Mouse (Mus musculus) stomach, postnatal 0 days (tissue): ENCODE results near the gene Pcolce. TPM values are rescaled to one million over a fixed set of nuclear protein-coding genes. Genes with fewer than 3 reads are reported as not detected.

Experiments
- ATAC-seq: fragments of 200-750 bp; cut with Nextera tagmentation; 2 replicates; pipeline ENCODE4 v1.8.0; 2017; ENCODE audit not compliant: low FRiP score, low TSS enrichment
- DNase-seq: peaks from one replicate; pipeline ENCODE4 v3.0.0-alpha.2; 2016; ENCODE audit warnings: low spot score
- H3K27ac ChIP-seq: fragments of 300-500 bp; sonication (generic); replicated peaks from 2 replicates; pipeline ENCODE4 v1.5.1; 2014; ENCODE audit warnings: mild to moderate bottlenecking, control low read depth
- H3K27me3 ChIP-seq: fragments of 300-500 bp; sonication (generic); 2 replicates; pipeline ENCODE4 v1.6.1; 2014; ENCODE audit warnings: low read length; ENCODE audit not compliant: control insufficient read depth, insufficient read depth
- H3K36me3 ChIP-seq: fragments of 300-500 bp; sonication (generic); 2 replicates; pipeline ENCODE4 v1.6.1; 2014; ENCODE audit warnings: low read length, mixed read lengths; ENCODE audit not compliant: control insufficient read depth, insufficient read depth
- H3K4me1 ChIP-seq: fragments of 300-500 bp; sonication (generic); replicated peaks from 2 replicates; pipeline ENCODE4 v1.6.1; 2014; ENCODE audit warnings: antibody characterized with exemption; ENCODE audit not compliant: control insufficient read depth, insufficient read depth
- H3K4me2 ChIP-seq: fragments of 300-500 bp; sonication (generic); replicated peaks from 2 replicates; pipeline ENCODE4 v1.6.1; 2014; ENCODE audit warnings: low read depth, mild to moderate bottlenecking, control low read depth, moderate library complexity
- H3K4me3 ChIP-seq: fragments of 300-500 bp; sonication (generic); 2 replicates; pipeline ENCODE4 v1.5.1; 2014; ENCODE audit warnings: low read depth, low read length, control low read depth
- H3K9ac ChIP-seq: fragments of 300-500 bp; sonication (generic); 2 replicates; pipeline ENCODE4 v1.6.1; 2014; ENCODE audit warnings: mild to moderate bottlenecking, low read length, control low read depth, mixed read lengths
- H3K9me3 ChIP-seq: fragments of 300-500 bp; sonication (generic); 2 replicates; pipeline ENCODE4 v1.6.1; 2016; ENCODE audit warnings: low read length; ENCODE audit not compliant: control insufficient read depth
- CTCF ChIP-seq: IDR thresholded peaks from 2 replicates; pipeline ENCODE4 v1.5.1; 2016; ENCODE audit warnings: antibody characterized with exemption, low read depth, mild to moderate bottlenecking, moderate library complexity
- EP300 ChIP-seq: optimal IDR thresholded peaks from 2 replicates; pipeline ENCODE3; 2016; ENCODE audit warnings: antibody characterized with exemption
- whole genome bisulfite sequencing: fragments of 180-500 bp; shearing (Covaris S2); extraction: QIAGEN DNeasy Blood & Tissue Kit; methylation state at CpG from one replicate; pipeline ENCODE4 v1.1.7; 2014; 5-methylcytosine and 5-hydroxymethylcytosine counted together
- polyA plus RNA-seq: library from polyadenylated mRNA; unstranded; fragments of >200 nt; fragmentation: Nextera tagmentation; extraction: Ambion mirVana; gene quantifications from 2 replicates; pipeline ENCODE4 v1.2.1, GENCODE M21; 2015

The Pcolce gene
- polyA plus RNA-seq, 1 experiment from 2014 or later: 85.9 TPM

DNA sequence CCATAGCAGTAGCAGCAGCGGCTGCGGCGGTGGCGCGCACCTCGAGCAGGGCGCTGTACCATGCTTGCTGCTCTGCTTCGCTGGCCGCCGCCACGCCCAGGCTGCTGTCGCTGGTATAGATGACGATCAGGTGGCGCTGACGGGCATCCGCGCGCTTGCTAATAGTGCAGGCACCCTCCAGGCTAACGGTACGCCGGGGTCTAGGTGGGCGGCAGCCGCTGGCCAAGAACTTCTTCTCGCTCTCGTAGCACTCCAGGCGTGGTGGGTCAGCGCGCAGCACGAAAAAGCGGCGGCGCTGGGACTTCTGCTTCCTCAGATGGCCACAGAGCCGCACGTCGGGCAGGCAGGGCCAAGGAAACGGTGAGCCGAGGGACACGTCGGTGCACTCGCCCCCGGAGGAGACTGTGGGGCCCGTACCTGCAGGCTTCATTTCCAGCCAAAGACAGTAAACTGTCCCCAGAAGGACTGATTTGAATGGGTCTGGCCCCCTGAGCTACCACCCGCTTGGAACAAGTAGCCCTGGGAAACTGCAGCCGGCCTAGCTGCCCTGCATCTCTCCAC, 31.6 kb upstream of the Pcolce start:
- TF ChIP-seq EP300: no peak
- TF ChIP-seq CTCF: no peak

DNA sequence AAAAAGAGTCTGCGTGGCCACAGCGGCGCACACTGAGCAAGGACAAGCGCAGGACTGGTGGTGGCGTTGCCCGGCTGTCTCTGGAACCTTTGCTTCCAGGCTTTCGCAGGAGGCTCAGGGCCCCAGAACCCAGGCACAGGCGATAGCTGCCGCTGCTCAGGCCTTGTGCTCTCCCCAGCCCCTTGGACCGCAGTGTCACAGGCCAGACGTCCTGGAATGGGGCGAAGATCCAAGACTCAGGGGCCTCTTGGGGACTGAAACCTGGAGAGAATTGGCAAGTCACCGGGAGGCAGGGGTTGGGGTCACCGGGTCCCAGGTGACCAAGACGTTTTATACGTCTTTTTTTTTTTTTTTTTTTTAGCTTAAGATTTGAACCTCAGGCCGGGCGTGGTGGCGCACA, 30.9 kb upstream of the Pcolce start:
- H3K9ac ChIP-seq: no peak overlapping the region
- WGBS: 56% methylated on average over 19 of the region's 19 CpGs
- H3K9me3 ChIP-seq: no peaks in the 10 kb centered on the region
- H3K27ac ChIP-seq: no peak overlapping the region
- no peak for ATAC-seq
- H3K4me3 ChIP-seq: no peak overlapping the region
- no peak overlapping the region for H3K4me2 ChIP-seq
- peaks cover 2% of the 10 kb centered on the region; the same call in 1 of the 2 replicates for H3K4me1 ChIP-seq
- DNase-seq: no peak
- peaks cover 9% of the 10 kb centered on the region for H3K36me3 ChIP-seq
- no peak for TF ChIP-seq EP300
- no peak for TF ChIP-seq CTCF
- no peaks in the 10 kb centered on the region for H3K27me3 ChIP-seq

More for the DNA sequence above, 31.6 kb upstream of the Pcolce start:
- no peaks in the 10 kb centered on the region for H3K27me3 ChIP-seq
- H3K9me3 ChIP-seq: no peaks in the 10 kb centered on the region
- H3K4me1 ChIP-seq: peaks cover 6% of the 10 kb centered on the region; the same call in 1 of the 2 replicates
- no peak overlapping the region for H3K27ac ChIP-seq
- peaks cover 6% of the 10 kb centered on the region; the same call in 1 of the 2 replicates for H3K36me3 ChIP-seq
- peak overlapping the region; percentile 44 for H3K4me2 ChIP-seq
- DNase-seq (peak; percentile 67), ATAC-seq (0 out of 2 replicates have a peak, but pooled peaks have one; percentile 5)
- 9% methylated on average over 44 of the region's 44 CpGs for WGBS
- H3K4me3 ChIP-seq: peak overlapping the region; percentile 18; the same call in 1 of the 2 replicates
- 0 out of 2 replicates have a peak overlapping the region, but pooled peaks have one; percentile 9 for H3K9ac ChIP-seq

DNA sequence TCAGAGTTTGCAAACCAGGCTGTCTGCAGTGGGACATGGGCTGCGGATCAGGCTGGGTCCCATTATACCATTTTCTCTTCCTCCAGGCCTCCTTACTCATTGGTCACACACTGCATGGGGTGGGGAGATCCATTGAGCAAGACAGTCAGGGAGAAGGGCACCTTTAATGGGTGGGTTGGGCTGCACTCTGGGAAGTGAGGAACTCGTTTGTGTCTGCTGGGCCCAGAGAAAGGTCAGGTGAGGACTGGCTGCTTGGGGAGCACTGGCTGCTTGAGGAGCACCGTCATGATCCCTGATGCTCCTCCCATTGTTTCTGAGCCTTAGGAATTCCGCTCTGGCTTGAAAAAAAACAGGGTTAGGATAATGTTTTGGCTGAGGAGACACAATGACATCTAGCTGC, 29.3 kb upstream of the Pcolce start:
- no peak overlapping the region for H3K9ac ChIP-seq
- H3K4me3 ChIP-seq: no peak overlapping the region
- H3K36me3 ChIP-seq: peaks cover 22% of the 10 kb centered on the region
- ATAC-seq (no peak), DNase-seq (no peak)
- TF ChIP-seq CTCF: no peak
- TF ChIP-seq EP300: no peak
- no peaks in the 10 kb centered on the region for H3K27me3 ChIP-seq
- WGBS: 43% methylated on average over 4 of the region's 4 CpGs
- no peak overlapping the region for H3K4me2 ChIP-seq
- H3K4me1 ChIP-seq: no peaks in the 10 kb centered on the region
- H3K27ac ChIP-seq: no peak overlapping the region
- no peaks in the 10 kb centered on the region for H3K9me3 ChIP-seq

- H3K36me3 ChIP-seq: peaks cover 35% of the 10 kb centered on the region
- DNase-seq (peak; percentile 59), ATAC-seq (peak; percentile 19; the same call in 1 of the 2 replicates)
- TF ChIP-seq EP300 (no peak), CTCF (peak; percentile 64)
- H3K9ac ChIP-seq: no peak within 1 kb of the TSS
- H3K27ac ChIP-seq: no peak within 1 kb of the TSS
- no peak within 1 kb of the TSS for H3K4me2 ChIP-seq
- 83% methylated on average over 19 of the region's 19 CpGs for WGBS
- H3K9me3 ChIP-seq: no peaks in the 10 kb centered on the region
- H3K4me3 ChIP-seq: no peak within 1 kb of the TSS
- no peaks in the 10 kb centered on the region for H3K27me3 ChIP-seq
- no peaks in the 10 kb centered on the region for H3K4me1 ChIP-seq
These were observed 27.5 kb upstream of the Pcolce start, which contains the start of gene Sap25 for GRCm38 (mm10) chr5:137641054-137641453. Gene Sap25 (plus strand): TSS chr5:137641334.

- H3K4me2 ChIP-seq: no peak overlapping the region
- H3K4me3 ChIP-seq: no peak overlapping the region
- no peaks in the 10 kb centered on the region for H3K4me1 ChIP-seq
- no peak for TF ChIP-seq CTCF
- TF ChIP-seq EP300: no peak
- no peak overlapping the region for H3K9ac ChIP-seq
- H3K27me3 ChIP-seq: no peaks in the 10 kb centered on the region
- H3K36me3 ChIP-seq: peaks cover 45% of the 10 kb centered on the region
- H3K27ac ChIP-seq: no peak overlapping the region
- WGBS: 59% methylated on average over 6 of the region's 7 CpGs
- H3K9me3 ChIP-seq: no peaks in the 10 kb centered on the region
- DNase-seq: no peak
- ATAC-seq: no peak
These were observed 25.9 kb upstream of the Pcolce start for GRCm38 (mm10) chr5:137639472-137639871.

- H3K9ac ChIP-seq: no peak overlapping the region
- no peaks in the 10 kb centered on the region for H3K27me3 ChIP-seq
- no peak for ATAC-seq
- H3K4me1 ChIP-seq: peaks cover 8% of the 10 kb centered on the region
- no peaks in the 10 kb centered on the region for H3K9me3 ChIP-seq
- TF ChIP-seq CTCF: no peak
- TF ChIP-seq EP300: no peak
- WGBS: 69% methylated on average over 12 of the region's 12 CpGs
- H3K36me3 ChIP-seq: peaks cover 37% of the 10 kb centered on the region
- H3K4me2 ChIP-seq: no peak overlapping the region
- peak overlapping the region; percentile 30; the same call in 1 of the 2 replicates for H3K27ac ChIP-seq
- H3K4me3 ChIP-seq: no peak overlapping the region
- DNase-seq: peak; percentile 43
These were observed 20.0 kb upstream of the Pcolce start for GRCm38 (mm10) chr5:137633397-137634084.
